Mouse (Mus musculus): ENCODE results near the gene Cln5.

DNA sequence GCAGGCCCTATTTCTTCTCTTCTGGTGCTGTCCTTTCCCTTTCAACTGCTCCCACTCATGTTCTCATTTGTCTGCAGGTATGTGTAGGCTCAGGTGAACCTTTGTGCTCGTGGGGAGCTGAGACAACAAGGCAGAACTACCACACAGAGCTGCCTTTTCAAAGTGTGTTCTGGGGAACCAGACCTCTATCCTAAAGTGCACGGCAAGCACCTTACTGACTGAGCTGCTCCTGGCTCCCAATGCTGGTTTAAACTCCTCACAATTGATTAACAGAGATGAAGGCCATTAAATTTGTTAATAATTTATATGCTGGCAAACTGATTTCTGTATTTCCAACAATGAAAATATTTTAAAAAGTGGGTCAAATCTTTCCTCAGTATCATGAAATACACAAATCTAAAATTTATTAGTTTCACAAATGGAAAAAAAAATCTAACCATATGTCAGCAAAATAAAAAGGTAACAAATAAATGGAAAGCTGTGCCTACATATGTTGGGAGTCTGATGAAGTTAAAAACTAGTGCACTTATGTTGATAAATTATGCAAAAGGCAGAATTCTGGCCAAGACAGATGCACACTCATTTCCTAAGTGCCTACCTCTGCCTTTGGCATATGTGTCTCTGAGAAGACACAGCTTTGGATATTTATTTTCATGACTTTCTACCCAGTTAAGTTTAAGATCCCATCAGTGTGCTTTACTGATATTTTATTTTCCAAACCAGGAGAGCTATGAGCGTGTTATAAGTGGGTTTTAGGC, 42.8 kb downstream of the Cln5 start:
- TF ChIP-seq POLR2A (IDR thresholded peaks at IDR 0.05; ENCODE audit: control insufficient read depth, low read depth, low read length), result no peak
- no peak for TF ChIP-seq CTCF (IDR thresholded peaks at IDR 0.05; ENCODE audit: control insufficient read depth, insufficient read depth, insufficient replicate concordance, low read depth, low read length)

Measured in testis, adult 2 months (tissue).